Mouse (Mus musculus) macrophage (primary cell): ENCODE results near the gene Smad1. TPM values are rescaled to one million over a fixed set of nuclear protein-coding genes. Genes with fewer than 3 reads are reported as not detected.
A peak's percentile ranks its signal among the peaks of the same experiment; 100 is the strongest.

Experiments used
- H3K27ac ChIP-seq: fragments of 350-480 bp; formaldehyde crosslinking; 2 replicates; pipeline ENCODE4 v1.9.0; 2021
- H3K36me3 ChIP-seq: fragments of 350-480 bp; formaldehyde crosslinking; 2 replicates; pipeline ENCODE4 v1.9.0; 2021; ENCODE audit errors: inconsistent target
- H3K4me3 ChIP-seq: fragments of 350-480 bp; formaldehyde crosslinking; 2 replicates; pipeline ENCODE4 v1.9.0; 2021; ENCODE audit errors: inconsistent target
- H3K79me2 ChIP-seq: fragments of 350-480 bp; formaldehyde crosslinking; 2 replicates; pipeline ENCODE4 v1.9.0; 2021; ENCODE audit errors: inconsistent target
- WGBS: methylation state at CpG from one replicate; pipeline ENCODE4 v1.1.7; 2026; ENCODE audit warnings: inconsistent platforms; ENCODE audit not compliant: missing documents; 5-methylcytosine and 5-hydroxymethylcytosine counted together
- polyA plus RNA-seq: library from polyadenylated mRNA; stranded (reverse); fragments of 250-400 nt; gene quantifications from 3 replicates; pipeline ENCODE4 v1.2.4, GENCODE M21; 2018; ENCODE audit warnings: inconsistent platforms

Gene Smad1
- polyA plus RNA-seq, 1 experiment from 2014 or later: 11.2 TPM

DNA sequence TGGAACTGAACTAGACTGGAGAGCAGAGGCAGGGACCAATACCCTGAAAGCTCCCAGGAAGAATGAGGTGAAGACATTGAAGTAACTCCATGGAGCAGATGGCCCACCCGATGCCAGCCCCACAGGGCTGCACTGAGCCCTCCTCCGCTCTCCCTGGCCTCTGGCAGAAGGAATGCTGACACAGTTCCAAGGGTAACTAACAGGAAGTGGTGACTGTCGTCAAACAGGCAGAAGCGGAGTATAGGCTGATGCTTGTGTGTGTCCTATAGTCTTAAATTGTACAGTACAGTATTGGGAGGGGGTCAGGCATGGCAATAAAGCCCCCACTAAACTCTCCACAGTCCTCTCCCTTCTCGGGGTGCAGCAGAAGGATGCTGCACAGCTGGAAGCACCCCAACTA, 24.9 kb downstream of the Smad1 start:
- Histone ChIP-seq H3K27ac (peak overlapping the region; percentile 79), H3K4me3 (peak overlapping the region; percentile 1; the same call in 1 of the 2 replicates), H3K36me3 (no peaks in the 10 kb centered on the region), H3K79me2 (peaks cover 72% of the 10 kb centered on the region)
- 19% methylated on average over 5 of the region's 5 CpGs for WGBS

DNA sequence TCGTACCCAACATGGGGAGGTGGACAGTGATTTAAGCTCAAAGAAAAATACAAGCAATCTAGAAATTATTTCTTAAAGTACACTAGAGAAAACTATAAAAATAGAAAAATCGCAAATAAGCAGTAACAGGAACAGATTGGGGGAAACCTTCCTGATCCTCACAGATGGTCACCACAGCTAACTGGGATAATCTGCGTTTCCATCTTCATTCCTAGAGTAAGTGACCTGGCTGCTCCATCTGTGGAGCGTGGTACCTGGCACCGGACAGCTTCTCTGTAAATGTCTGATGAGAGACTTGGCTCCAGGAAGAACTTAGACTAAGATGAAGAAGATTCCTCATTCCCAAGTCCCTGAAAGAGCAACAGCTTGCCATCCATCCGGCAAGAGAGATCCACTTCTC, 25.8 kb downstream of the Smad1 start:
- Histone ChIP-seq H3K4me3 (no peak overlapping the region), H3K27ac (peak overlapping the region; percentile 79), H3K36me3 (no peaks in the 10 kb centered on the region), H3K79me2 (peaks cover 74% of the 10 kb centered on the region)
- 76% methylated on average over 6 of the region's 6 CpGs for WGBS

DNA sequence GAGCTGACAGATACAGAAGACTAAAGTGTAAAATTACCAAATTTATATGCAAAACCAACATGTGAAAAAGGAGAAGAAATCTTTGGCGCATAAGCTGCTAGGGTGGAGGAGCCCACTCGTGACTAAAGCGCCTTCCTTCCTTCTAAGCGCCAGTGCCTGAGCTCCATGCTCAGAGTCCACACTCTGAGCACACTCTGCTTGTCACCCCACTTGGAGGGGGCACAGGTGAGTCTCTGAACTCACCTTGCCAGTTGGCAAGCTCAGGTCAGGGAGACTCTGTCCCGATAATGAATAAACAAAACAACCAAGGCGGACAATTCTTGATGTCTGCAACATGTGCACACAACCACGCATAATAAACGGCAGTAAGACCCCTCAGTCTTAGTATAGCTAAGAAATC, 26.4 kb downstream of the Smad1 start:
- Histone ChIP-seq H3K36me3 (no peaks in the 10 kb centered on the region), H3K79me2 (peaks cover 74% of the 10 kb centered on the region), H3K27ac (peak overlapping the region; percentile 79), H3K4me3 (no peak overlapping the region)
- 62% methylated on average over 8 of the region's 8 CpGs for WGBS

DNA sequence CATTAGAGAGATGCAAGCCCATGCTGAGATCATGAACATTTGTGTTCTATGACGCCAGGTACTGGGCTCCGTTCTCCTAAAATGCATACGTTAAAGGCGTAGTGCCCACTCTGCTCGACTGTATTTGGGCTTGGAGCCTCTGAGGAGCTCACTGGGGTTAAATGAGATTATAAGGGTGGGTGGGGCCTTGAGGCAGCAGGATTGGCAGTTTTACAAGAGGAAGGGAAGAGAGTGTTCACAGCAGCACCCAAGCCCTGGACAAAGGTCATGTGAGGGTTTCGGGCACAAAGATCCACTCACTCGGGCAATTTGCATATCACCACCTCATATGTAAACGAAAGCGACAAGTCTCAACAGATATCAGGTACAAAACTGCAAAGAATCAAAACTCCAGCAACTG, 26.8 kb downstream of the Smad1 start:
- H3K79me2 ChIP-seq: peaks cover 74% of the 10 kb centered on the region
- H3K36me3 ChIP-seq: no peaks in the 10 kb centered on the region
- 70% methylated on average over 9 of the region's 9 CpGs for WGBS
- H3K27ac ChIP-seq: peak overlapping the region; percentile 79
- no peak overlapping the region for H3K4me3 ChIP-seq

DNA sequence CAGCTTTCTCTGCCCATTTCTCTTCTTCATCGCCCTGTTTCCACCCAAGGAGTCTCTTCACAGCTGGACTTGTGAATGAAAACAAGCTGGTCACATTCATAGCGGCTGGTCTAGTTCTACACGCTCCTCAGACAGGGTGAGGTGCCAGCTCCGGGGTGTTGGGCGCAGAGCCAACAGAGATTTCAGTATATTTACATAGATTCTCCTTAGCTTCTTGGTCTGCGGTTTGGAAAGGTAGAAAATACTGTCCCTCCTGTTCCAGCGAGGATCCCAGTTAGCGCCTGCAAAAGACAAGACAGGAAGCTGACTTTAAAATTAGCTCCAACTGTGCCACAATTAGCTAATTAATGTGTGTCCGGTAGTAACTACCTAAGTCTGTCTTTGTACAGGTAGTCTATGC, 27.2 kb downstream of the Smad1 start:
- WGBS: 80% methylated on average over 9 of the region's 9 CpGs

DNA sequence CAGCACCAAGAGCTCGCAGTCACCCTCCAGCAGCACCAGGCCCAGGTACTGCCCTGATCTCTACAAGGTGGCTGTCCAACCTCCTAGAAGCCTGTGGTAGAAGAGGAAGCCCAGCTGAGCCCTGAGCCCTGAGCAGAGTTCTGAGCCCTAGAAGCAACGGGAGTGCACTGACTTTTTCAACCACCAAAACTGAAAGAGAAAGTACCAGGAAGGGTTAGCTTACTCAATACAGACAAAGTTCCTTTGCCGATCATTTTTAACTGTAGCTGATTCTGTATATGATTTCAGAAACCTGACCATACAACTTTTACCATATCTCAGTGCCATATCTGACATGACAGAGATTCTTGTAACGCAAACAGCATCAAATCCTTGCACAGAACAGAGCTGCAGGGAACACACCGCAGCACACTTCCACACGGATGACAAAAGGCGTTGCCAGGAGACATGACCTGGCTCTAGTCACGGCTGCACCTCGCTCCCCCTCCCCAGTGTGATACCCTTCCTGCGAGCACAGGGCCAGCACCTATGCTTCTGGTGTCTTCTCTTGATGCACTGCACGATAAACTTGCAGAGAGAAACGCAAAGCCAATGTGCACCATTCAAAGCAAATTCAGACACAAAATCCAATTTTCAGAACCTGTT, 28.6 kb downstream of the Smad1 start:
- Histone ChIP-seq H3K4me3 (peak overlapping the region; percentile 7; the same call in 1 of the 2 replicates), H3K36me3 (no peaks in the 10 kb centered on the region), H3K79me2 (peaks cover 76% of the 10 kb centered on the region), H3K27ac (peak overlapping the region; percentile 41)
- 32% methylated on average over 12 of the region's 12 CpGs for whole genome bisulfite sequencing

More for the DNA sequence above, 27.2 kb downstream of the Smad1 start:
- peaks cover 74% of the 10 kb centered on the region for H3K79me2 ChIP-seq
- H3K36me3 ChIP-seq: no peaks in the 10 kb centered on the region
- H3K4me3 ChIP-seq: no peak overlapping the region
- peak overlapping the region; percentile 79 for H3K27ac ChIP-seq

DNA sequence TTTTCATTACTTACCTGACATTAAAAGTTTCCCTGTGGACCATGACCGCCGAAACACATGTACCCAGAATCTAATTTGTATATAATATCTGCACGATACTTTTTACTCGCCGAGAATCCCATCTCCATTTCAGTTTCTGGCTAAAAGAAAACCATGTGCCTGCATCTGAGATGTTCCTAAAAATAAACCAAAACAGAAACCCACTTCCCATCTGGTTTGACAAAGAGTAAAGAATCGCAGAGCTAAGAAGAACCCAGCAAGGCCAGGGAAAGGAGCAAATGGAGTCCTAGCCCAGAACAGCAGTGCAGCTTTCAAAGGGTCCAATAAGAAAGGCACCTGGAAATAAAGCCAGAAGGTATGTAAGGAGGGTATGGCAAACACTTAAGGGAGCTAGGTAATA, 30.2 kb downstream of the Smad1 start:
- 45% methylated on average over 6 of the region's 6 CpGs for WGBS
- Histone ChIP-seq H3K79me2 (peaks cover 92% of the 10 kb centered on the region), H3K36me3 (no peaks in the 10 kb centered on the region), H3K27ac (no peak overlapping the region), H3K4me3 (no peak overlapping the region)

DNA sequence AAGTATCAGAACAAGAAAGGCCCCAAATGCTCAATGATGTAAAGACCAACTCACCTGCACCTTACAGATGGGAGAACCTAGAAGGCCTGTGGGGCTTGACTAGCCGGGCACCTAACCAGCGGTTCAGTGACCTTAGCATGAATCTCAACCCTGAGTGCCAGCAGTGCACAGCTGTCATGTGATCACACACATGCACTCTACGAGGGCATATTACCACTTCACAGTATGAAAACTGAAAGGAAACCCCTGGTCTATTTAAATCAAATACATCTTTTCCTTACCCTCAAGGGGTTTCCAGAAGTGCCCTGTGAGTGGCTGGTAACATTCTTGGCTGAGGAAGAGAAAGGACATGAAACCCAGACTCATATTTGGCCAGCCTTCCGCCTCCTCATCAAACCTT, 31.4 kb downstream of the Smad1 start:
- Histone ChIP-seq H3K4me3 (no peak overlapping the region), H3K27ac (no peak overlapping the region), H3K79me2 (peaks cover 96% of the 10 kb centered on the region), H3K36me3 (no peaks in the 10 kb centered on the region)
- WGBS: 91% methylated on average over 4 of the region's 4 CpGs

DNA sequence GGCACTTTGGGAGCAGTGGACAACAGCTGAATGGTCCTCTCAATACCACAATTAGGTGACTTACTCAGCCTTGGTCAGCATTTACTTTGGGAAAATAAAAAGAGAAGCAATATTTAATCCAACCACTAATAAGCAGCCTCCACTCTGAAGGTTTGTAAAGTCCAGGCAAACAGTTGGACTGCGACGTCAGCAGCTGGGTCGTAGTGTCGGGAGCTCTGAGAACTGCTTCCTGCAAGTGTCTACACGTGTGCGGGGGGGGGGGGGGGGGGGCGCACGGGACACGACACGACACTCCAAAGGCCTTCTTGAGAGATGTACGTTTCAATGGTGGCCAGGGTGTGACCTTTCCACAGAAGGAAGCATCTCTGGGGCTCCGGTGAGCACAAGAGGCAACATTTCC, 32.0 kb downstream of the Smad1 start:
- Histone ChIP-seq H3K27ac (no peak overlapping the region), H3K4me3 (no peak overlapping the region), H3K79me2 (peaks cover 96% of the 10 kb centered on the region), H3K36me3 (no peaks in the 10 kb centered on the region)
- 88% methylated on average over 6 of the region's 12 CpGs for WGBS

DNA sequence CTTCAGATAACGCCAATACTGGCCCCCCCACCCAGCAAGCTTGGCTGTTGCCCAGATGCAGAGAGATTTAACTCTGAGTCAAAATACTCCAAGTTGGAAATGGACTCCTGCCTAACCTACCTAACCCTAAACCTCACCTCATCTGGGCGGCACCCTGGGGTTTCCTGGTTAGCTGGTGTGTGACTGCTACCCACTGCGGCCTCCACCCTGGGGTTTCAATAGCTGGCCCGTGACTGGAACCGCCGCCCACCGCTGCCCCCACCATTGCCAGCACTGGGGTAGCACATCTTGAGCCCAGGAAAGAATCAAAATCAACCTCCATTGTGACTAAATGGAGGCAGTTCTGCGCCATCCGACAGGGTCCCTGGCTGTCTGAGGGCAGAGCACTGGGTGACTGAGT, 33.1 kb downstream of the Smad1 start:
- WGBS: 96% methylated on average over 9 of the region's 9 CpGs
- no peak overlapping the region for H3K4me3 ChIP-seq
- H3K79me2 ChIP-seq: peaks cover 86% of the 10 kb centered on the region
- no peak overlapping the region for H3K27ac ChIP-seq
- H3K36me3 ChIP-seq: no peaks in the 10 kb centered on the region

DNA sequence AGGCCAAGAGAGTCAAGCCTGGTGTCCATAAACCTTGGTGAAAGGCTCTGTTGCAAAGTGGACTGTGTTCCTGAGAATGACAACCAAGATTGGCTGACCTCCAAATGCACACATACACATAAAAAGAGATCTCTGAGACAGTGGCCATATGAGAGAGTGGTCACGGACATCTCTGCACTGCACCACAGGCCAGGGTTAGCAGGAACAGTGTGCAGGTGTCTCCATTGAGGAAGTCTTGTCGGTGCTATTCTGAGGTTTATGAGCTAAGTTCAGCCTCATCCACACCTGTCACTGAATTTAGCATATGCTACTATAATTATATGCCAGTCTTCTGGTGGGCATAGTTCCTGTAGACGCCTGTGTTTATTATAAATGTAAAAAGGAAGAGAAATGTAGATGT, 33.6 kb downstream of the Smad1 start:
- 59% methylated on average over 3 of the region's 3 CpGs for WGBS
- H3K79me2 ChIP-seq: peaks cover 83% of the 10 kb centered on the region
- H3K4me3 ChIP-seq: no peak overlapping the region
- H3K27ac ChIP-seq: no peak overlapping the region
- no peaks in the 10 kb centered on the region for H3K36me3 ChIP-seq

DNA sequence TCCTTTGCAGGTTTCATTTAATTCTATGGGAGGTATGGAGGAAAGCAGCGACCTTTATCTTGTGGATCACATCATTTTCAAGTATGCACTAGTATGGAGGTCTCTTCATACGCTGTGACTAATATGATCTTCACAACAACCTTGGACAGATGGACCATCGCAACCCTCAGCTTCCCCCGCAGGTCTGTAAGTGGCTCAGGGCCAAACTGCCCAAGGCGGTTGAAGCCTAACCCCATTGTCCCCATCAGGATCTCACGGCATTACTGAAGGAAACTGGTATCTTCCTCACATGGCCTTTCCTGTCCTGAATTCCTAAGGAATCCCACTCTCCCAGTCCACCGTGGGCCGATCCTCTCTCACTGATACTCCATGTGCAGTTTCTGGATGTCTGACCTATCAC, 34.5 kb downstream of the Smad1 start:
- H3K4me3 ChIP-seq: no peak overlapping the region
- no peaks in the 10 kb centered on the region for H3K36me3 ChIP-seq
- peaks cover 76% of the 10 kb centered on the region for H3K79me2 ChIP-seq
- 97% methylated on average over 8 of the region's 8 CpGs for WGBS
- H3K27ac ChIP-seq: no peak overlapping the region

DNA sequence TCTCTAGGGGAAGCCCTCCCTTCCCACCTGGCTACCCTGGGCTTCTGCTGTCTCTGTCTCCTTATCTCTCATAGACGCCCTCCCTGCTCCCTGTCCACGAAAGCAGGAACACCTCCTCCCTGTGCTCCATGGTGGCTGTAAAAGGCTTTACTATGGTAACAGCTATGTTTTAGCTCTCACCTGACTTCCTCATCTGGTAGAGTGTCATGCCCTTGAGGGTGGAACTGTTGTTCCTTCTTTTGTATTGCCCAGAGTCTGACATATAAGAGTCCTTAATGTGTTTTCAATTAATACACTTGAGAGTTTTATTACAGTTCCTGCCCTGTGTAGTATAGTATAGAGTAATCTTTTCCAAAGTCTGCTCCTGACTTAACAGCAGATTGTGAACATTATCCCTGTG, 36.9 kb downstream of the Smad1 start:
- WGBS: 36% methylated on average over 2 of the region's 2 CpGs
- Histone ChIP-seq H3K4me3 (no peak overlapping the region), H3K27ac (no peak overlapping the region), H3K79me2 (peaks cover 52% of the 10 kb centered on the region; the same call in 1 of the 2 replicates), H3K36me3 (no peaks in the 10 kb centered on the region)

DNA sequence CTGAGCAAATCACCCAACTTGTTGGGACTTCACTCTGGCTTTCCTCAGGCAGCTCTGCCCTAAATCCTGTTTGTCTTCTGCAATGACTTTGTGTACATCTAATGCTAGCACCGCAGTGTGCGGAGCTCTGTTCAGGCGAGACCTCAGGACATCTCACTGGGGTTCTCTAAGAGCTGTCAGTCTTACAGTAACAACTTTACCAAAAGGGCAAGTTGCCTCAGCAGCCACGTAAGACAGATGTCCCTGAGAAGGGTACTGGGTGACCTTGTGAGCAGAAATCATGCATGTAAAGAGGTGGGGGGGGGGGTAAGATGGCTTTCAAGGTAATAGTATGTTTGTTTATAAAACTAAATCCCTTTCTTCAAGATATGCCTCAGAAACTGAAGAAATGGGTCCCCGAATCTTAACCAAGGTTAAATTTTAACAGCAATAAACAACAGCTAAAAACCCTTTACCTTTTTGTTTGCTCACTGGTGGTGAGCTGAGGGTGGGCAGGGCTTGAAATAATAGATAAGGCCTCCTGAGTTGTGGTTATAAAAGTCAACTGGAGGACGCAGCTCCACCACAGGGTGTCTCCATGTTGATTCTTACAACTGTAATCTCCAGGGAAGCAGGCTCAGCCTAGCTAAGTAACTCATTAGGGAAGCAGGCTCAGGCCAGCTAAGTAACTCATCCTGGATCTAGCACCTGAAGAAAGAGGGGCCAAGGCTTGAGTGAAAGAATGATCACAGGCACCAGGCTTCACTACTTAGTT, 38.4 kb downstream of the Smad1 start:
- peaks cover 8% of the 10 kb centered on the region; the same call in 1 of the 2 replicates for H3K36me3 ChIP-seq
- 97% methylated on average over 6 of the region's 6 CpGs for WGBS
- H3K79me2 ChIP-seq: peaks cover 37% of the 10 kb centered on the region; the same call in 1 of the 2 replicates
- H3K27ac ChIP-seq: no peak overlapping the region
- no peak overlapping the region for H3K4me3 ChIP-seq

DNA sequence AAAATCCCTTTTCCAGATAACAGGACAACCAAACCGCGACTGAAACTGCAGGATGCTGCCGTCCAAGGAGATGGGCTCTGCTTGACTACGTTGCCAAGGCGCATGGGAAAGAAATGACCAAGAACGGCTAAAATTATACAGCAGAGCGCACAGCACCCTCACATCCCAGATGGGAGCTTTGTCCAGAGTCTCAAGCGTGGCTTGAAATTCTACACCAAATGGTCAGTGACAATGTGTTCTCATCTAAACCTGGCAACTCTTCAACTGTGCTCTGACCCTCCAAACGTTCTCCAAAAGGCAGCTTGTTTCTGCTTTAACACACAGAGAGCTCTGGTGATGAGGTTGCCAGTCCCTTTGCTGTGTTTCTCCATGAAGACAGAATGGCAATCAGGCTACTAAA, 39.0 kb downstream of the Smad1 start:
- H3K79me2 ChIP-seq: peaks cover 31% of the 10 kb centered on the region; the same call in 1 of the 2 replicates
- WGBS: 95% methylated on average over 9 of the region's 9 CpGs
- H3K4me3 ChIP-seq: no peak overlapping the region
- no peak overlapping the region for H3K27ac ChIP-seq
- H3K36me3 ChIP-seq: peaks cover 8% of the 10 kb centered on the region; the same call in 1 of the 2 replicates
